Mouse (Mus musculus): ENCODE results near the gene Arhgap18.

GRCm38 (mm10) chr10:26713986-26714385 is 39.2 kb upstream of the Arhgap18 start:
- no peak for TF ChIP-seq CTCF (conservative IDR thresholded peaks at IDR 0.05; ENCODE audit: low read length)
- TF ChIP-seq POU5F1 (IDR thresholded peaks at IDR 0.05; ENCODE audit: borderline replicate concordance, low read length): no peak

Data from E14TG2a.4 (cell line).